Mouse (Mus musculus) thymus, postnatal 25 days (tissue): ENCODE data around the gene Klhl21.
"Not testable (repeated sequence)": the region's sequence is repeated elsewhere in the genome, so short reads cannot be mapped to it uniquely, and the experiment has no call there.

Experiments
- DNase-seq: peaks from one replicate; pipeline ENCODE4 v3.0.0; 2022

The Klhl21 gene

DNA sequence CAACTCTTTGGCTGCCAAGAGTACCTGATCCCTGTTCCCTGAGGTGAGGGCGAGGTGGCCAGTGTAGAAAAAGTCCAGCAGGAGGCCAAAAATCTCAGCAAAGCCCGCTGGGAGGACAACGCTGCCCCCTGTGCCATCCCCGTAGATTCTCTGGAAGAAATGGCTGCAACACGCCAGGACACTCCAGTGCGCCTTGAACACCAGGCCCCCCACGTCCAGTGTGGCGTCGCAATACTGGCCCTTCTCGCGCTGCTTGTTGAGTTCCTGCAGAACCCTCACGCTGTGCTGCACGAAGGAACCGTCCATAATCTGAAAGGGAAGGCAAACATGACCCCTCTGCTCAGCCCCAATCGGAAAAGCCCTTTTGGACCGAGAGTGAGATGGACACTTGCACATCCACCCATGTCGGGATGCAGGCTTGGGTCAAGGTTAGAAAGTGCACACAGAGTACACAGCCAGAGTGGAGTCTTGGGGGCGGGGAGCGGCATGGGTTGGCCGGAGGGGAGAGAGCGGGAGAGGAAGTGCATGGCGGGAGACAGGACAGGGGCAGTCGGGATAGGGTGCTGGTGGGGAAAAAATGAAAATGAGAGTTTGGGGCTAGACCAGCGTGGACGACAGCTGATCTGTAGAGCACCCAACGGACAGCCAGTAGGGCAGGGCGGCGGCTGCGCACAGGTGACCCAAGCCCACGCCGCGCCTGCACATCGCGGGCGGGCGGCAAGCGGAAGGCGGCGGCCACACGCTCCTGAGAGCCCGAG is 18.3 kb downstream of the Klhl21 start:
- no peak for DNase-seq

DNA sequence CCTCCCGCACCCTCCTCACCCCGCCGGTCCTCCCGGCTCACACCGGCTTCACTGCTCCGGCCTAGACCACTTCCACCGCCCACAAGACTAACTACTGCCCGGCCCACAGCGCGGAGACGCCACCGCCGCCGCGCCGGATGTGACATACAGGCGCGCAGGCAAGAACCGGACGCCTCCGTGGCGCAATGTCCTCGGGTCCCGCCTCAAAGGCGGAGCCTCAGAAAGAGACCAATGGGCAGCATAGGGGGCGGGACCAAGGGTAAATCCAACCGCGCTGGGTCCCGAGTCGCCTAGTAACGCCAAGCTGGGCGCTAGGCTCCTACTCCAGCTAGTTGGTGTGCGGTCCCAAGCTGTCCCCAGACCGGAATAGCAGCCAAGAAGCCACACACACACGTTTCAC is 18.9 kb downstream of the Klhl21 start, which contains the start of gene Zbtb48:
Gene Zbtb48 (minus strand): TSS at position 148 of the 400 bp plus-strand sequence.
- DNase-seq, result peak; percentile 95

DNA sequence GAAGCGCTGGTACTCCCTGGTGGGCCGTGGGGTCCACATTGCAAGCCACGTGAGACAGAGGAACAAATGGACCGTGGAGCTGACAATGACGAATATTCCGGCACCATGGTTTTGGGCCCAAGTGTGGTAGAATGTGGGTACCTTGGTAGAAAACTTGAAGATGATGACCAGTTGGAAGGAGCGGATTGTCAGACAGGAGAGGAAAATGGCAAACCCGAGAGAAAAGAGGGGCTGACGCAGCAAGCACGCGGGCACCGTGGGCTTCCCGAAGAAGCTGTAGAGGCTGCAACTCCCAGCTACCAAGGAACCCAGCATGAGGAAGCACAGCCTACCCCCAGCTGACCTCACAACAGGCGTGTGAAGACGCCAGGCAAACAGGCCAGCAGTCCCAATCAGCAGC is 19.9 kb downstream of the Klhl21 start:
- DNase-seq, result no peak

DNA sequence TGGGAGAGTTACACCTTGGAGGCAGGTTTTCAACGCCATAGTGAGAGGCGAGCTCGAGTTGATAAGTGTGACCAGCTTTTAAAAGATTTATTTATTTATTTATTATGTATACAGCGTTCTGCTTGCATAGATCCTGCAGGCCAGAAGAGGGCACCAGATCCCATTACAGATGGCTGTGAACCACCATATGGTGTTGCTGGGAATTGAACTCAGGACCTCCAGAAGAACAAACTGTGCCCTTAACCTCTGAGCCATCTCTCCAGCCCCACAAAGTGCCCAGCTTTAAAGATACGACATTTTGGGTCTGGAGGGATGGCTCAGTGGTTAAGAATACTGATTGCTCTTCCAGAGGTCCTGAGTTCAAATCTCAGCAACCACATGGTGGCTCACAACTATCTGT is 20.5 kb downstream of the Klhl21 start:
- DNase-seq, result peak; percentile 30

DNA sequence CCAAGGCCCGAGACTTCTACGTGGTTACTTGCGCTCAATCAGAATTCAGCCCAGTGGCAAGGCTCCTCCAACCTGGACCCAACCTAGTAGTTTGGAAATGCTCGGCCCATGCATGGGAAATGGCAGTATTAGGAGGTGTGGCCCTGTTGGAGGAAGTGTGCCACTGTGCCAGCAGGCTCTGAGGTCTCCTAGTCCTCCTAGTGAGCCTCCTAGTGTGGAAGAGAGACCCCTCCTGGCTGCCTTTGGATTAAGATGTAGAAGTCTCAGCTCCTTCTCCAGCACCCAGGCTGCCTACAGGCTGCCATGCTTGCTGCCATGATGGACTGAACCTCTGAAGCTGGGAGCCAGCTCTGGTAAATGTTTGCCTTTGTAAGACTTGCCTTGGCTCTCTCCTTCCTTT is 21.4 kb downstream of the Klhl21 start:
- no peak for DNase-seq

DNA sequence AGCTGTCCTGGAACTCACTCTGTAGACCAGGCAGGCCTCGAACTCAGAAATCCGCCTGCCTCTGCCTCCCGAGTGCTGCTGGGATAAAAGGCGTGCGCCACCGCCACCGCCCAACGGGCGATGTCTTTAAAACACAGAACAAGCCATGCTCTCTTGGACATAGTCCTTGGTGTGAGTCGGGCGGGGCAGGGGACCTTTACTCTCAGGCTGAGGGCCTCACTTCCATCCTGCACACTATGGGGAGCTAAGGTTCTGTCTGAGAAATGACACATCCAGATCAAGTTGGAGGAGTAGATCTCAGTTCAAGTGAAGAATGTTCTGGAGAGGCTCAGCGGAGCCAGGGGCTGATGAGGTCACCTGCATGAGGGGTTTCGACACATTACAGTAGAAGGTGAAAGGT is 24.3 kb downstream of the Klhl21 start:
- no peak for DNase-seq

DNA sequence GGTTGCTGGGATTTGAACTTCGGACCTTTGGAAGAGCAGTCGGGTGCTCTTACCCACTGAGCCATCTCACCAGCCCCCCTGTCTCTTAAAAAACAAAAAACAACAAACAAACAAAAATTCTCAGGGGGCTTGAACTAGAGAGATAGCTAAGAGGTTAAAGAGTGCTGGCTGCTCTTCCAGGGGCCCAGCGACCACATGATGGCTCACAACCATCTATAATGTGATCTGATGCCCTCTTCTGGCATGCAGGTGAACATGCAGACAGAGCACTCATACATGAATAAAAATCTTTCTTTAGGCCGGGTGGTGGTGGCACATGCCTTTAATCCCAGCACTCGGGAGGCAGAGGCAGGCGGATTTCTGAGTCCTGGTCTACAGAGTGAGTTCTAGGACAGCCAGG is 27.9 kb downstream of the Klhl21 start:
- DNase-seq, result not testable (repeated sequence)

DNA sequence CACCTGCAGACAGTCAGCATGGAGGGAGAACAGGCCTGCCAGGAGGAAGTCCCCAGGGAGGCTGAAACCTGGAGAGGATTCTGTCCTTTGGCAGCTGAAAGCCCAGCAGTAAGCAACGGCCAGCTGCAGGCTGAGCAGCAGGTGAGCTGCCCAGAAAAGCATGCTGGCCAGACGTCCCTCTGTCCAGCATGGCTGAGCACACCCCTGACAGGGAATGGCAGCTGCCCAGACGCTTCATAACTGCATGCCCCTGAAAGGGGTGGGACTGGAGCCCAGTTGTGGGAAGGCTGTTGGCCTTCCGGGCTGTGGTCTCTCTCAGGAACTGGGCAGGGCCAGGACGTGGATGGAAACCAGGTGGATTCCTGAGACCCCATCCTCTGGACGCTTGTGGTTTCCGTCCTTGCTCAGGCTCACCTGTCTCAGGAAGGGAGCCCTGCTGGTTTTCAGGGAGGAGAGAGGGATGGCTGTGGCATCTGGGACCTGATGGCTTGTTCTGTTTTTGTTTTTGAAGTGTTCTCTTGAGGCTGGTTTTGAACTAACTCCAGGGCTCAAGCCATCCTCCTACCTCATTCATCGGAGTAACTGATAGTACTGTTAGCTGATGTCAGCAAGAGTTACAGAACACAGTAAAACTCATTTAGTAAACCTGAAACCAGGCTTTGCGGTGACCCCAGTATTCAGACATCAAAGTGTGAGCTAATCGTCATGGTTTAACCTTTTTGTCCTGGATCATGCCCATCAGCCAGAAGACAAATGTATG is 29.8 kb downstream of the Klhl21 start, which contains the start of gene Tas1r1:
Gene Tas1r1 (minus strand): TSS at position 344 of the 760 bp plus-strand sequence.
- DNase-seq, result no peak

DNA sequence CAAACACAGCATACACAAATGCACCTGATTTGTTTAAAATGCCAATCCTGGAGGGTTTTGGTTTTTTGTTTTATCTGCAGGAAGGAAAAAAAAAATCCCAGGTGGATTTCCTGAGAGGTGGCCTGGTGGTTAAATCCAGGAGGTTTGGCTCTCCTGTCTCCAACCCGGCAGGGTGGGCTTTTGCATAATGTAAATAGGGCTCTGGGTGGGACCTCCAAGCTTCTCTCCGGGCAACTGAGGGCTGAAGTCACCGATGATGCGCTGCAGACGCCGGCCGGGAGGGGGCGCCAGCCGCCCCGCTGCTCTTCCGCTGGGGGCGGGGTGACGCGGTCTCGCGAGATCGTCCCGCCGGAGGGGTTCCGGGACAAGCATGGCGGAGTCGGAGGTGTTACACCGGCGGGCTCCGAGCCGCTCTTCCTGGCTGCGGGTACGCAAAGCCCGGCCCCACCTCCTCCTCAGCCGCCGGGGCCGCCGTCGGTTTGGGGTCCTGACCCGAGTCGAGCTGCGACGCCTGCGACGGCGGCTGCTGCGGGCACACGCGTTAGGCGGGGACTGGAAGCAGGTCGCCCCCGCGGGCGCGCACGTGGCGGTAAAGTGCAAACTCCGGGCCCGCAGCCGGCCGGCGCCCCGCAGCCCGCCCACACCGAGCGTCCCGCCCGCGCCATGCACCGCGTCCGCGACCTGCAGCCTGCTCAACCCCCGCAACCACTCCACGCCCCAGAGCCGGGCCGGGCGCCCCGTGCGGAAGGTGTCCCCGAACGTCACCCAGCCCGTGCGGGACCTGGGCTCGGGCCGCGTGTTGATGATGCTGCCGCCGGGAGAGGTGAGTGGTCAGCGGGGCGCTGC is 30.6 kb downstream of the Klhl21 start, which contains the start of gene Nol9:
Gene Nol9 (plus strand): TSS at position 337 of the 846 bp plus-strand sequence.
- DNase-seq, result peak; percentile 96

DNA sequence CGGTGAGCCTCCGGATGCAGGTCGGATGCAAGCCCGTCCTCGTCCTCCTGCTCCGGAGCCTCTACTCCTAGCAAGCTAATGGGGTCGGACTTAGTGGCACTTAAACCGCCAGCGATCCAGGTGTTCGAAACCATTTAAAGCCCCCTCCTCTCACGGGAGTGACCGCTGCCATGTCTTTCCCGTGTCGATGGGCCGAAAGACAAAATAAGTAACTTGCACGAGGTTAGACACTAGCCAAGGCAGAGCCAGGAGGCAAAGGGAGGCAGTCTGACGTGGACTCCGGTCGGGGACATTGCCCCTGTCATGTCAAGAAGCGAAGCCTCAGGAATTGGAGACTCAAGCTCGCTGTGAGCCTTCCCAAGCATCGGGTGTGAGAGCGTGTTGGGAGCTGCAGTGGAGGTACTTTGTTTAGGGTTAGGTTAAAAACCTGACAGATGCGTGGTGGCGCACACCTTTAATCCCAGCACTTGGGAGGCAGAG is 31.3 kb downstream of the Klhl21 start:
- no peak for DNase-seq

DNA sequence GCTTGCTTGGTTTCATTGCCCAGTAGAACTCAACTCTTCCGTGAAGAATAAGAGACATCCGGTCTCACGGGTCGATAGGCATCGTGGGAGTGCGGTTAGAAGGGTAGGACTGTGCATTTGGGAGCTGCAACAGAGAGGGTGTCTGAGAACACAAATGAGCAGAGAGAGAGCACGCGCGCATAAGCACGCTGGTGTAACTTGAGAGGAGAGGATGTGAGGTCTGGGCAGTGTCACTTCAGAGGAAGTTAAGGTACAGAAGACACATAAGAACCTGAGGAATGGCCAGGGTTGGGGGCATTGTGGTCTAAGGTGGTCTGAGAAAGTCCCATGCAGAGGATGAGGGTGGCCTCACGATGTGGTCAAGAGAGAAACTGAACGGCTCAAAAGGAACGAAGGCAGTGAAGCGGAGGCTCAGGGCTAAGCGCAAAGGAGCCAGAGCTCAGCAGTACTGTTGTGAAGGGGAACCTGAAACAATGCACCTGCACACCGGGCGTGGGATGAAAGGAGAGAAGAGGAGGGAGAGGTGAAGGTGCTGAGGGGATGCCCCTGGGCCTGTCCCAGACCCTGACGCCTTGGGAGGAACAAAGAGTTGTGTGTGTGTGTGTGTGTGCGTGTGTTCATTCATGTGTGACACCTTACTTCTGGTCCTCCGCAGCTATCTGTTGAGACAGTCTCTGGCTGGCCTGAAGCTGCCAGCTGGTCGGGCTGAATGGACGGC is 33.5 kb downstream of the Klhl21 start:
- no peak for DNase-seq

DNA sequence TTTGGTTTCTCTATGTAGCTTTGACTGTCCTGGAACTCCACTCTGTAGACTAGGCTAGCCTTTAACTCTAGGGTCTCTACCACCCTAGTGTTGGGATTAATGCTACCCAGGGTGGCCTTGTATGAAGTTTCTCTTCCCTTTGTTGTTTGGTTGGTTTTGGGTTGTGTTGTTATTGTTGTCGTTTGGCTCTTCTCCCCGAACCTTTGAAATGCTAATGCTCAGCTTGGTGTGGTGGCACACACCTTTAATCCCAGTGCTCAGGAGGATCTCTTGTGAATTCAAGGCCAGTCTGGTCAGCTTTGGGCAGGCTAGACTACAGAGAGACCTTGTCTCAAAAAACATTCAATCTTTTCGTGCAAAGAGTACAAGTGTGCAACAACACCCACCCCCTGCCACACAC is 34.6 kb downstream of the Klhl21 start:
- DNase-seq, result no peak

DNA sequence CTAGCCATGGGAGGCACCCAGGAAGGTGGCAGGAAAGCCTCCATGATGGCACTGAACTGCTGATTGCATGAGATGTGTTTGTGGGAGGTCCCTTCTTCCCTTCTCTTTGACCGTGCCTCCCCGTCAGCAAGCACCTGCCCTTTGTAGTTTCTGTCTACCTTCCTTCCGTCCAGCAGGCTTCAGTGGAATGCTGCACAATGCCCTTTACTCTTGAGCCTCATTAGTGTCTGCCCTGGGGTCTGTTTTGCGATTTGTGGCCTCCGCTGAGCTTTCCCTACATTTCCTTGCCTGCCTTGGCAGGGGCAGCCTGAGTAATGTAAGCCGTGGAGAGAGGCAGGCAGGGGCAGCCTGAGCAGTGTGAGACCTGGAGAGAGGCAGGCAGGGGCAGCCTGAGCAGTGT is 36.0 kb downstream of the Klhl21 start:
- DNase-seq, result no peak

DNA sequence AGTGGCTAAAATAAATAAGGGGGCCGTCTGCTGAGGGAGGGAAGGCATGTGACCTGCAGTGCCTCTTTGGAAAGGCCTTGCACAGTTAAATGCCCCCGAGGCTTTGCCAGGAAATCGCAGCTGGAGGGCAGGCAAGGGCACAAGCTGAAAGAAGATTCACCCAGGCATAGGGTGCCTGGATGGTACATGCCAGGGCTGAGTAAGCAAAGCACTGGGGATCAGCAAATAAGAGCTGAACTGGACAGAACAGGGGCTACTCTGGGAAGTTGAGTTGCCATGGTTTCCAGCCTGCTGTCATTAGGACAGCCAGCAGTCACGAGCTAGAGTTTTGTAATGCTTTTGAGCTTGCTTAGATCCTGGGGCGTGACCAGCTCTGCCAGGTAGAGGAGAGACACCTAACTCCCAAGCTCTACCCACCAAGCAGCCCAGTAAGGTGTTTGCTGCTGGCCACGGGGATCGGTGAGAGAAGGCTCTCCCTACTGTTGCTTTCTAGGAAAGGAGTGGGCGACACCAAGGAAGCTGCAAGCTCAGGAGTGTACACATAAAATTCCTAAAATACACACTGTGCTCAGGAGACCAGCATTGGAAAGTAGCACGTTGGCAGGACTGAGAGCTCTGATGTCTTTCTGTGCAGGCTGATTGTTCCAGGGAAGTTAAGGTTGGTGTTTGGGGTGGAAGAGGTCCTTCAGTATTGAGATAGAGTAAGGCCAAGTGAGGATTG is 53.9 kb downstream of the Klhl21 start:
- no peak for DNase-seq

DNA sequence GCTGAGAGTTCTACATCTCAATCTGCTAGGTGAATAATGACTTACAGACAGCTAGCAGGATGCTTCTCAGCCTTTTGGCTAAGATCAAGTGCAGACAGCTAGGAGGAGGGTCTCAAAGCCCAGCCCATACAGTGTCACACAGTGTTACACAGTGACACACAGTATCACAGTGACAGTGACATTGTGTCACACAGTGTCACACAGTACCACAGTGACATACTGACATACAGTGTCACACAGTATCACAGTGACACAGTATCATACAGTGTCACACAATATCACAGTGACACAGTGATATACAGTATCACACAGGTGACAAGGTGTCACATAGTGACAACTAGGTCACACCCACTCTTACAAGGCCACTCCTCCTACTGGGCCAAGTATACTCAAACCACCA is 58.7 kb downstream of the Klhl21 start:
- no peak for DNase-seq
